21 mouse cellular contexts compared by ENCODE assay signal in the genomic region with DNA sequence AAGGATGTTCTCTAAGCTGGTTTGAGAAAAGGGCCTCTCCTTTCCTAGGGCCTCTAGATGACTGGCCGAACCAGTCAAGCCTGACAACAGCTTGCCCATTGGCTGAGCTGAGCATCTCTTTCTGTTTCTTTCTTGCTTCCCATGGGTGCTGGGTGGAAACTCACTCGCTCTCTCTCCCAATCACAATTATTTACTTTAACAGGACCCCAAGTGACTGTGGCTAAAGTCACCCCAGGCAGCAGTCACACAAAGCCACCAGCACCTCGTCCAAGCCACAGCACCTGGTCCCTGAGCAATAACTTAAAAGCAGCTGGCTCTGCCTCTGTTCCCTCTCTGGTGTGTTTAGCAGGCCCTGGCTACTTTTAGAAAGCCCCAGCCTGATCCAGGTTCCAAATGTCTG.
"Had no signal": no experiment of that assay in that cellular context is flagged by ENCODE, and none has a peak within 500 bp of the region (broad histone marks: within the 10 kb centered on the region; RNA-seq: fewer than 3 reads in every experiment).

No protein-coding gene starts in this region.

- ATAC-seq: midbrain, embryonic 13.5 days; midbrain, embryonic 16.5 days had no signal

- H3K4me3 ChIP-seq: intestine, embryonic 15.5 days; kidney, embryonic 15.5 days; left cerebral cortex, adult 2 months; limb, embryonic 13.5 days; midbrain, embryonic 13.5 days had no signal

- H3K9me3 ChIP-seq: intestine, embryonic 15.5 days; kidney, embryonic 15.5 days; limb, embryonic 13.5 days; midbrain, embryonic 13.5 days had no signal

- H3K27me3 ChIP-seq: intestine, embryonic 15.5 days; kidney, embryonic 15.5 days; limb, embryonic 13.5 days; midbrain, embryonic 13.5 days had no signal

- DNase-seq: kidney, adult 11 months; kidney, adult 8-10 months; kidney, postnatal 10 days; kidney, postnatal 36 days; layer of hippocampus, postnatal 36 days; lung, adult 18-20 months; lung, postnatal 14 days; lung, postnatal 4 days; right cerebral cortex, adult 18-20 months; right cerebral cortex, postnatal 14 days; right cerebral cortex, postnatal 4 days; thymus, adult 18-20 months; thymus, postnatal 36 days had no signal

- H3K9ac ChIP-seq: intestine, embryonic 15.5 days; kidney, embryonic 15.5 days; limb, embryonic 13.5 days; liver, embryonic 14.5 days; midbrain, embryonic 13.5 days had no signal

- H3K36me3 ChIP-seq: intestine, embryonic 15.5 days; kidney, embryonic 15.5 days; limb, embryonic 13.5 days; midbrain, embryonic 13.5 days had no signal

- H3K27ac ChIP-seq: intestine, embryonic 15.5 days; kidney, embryonic 15.5 days; left cerebral cortex, adult 2 months; limb, embryonic 13.5 days; liver, embryonic 14.5 days; midbrain, embryonic 13.5 days had no signal

- H3K4me2 ChIP-seq: intestine, embryonic 15.5 days; kidney, embryonic 15.5 days; limb, embryonic 13.5 days; liver, embryonic 11.5 days; midbrain, embryonic 13.5 days had no signal
